Mouse (Mus musculus) heart, adult 11 months (tissue): Measurements from ENCODE around the gene Olfr992.
"Not testable (repeated sequence)": the region's sequence is repeated elsewhere in the genome, so short reads cannot be mapped to it uniquely, and the experiment has no call there.

ENCODE experiments used
- DNase-seq: peaks from one replicate; pipeline ENCODE4 v3.0.0; 2022

Olfr992 gene

DNA sequence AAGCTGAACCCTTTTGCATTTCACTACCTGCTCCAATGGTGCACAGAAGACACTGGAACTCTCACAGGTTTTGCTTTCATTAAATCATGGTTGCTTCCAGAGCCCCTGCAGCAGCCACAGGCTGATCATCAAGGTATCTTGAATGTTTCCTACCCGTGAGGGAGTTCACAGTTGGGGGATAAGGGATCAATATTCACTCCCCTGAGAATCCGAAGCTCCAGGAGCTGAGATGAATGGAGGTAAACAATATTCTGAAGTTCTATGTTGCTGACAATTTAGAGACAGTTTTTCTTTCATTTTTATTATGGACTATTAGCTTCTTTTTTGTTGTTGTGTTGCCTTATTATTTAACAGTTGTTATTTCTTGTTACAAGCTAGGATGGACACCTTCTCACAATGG is at the start of gene Olfr992:
TSS of gene Olfr992 (minus strand) at position 101 of the 400 bp plus-strand sequence.
- no peak for DNase-seq

DNA sequence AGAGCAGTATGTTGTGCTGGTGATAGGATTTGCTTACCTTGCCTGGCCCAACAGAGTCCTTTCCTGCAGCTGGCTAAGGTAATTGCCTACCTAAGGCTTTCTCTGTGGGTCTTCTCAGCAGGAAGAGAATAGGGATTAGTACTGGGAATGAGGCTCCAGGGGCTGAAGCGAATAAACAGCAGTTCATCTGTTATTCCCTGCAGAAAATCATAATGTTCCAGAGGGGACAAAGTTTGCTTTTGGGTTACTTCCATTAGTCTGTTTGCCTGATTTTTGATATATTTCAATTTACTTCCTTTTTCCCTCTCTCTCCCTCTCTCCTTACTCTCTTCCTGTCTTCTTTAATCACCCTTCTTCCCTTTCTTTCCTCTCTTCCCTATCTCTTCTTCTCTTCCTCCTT is 34.3 kb upstream of the Olfr992 start, which contains the start of gene Olfr995:
TSS of gene Olfr995 (minus strand) at position 101 of the 400 bp plus-strand sequence.
- DNase-seq, result no peak

DNA sequence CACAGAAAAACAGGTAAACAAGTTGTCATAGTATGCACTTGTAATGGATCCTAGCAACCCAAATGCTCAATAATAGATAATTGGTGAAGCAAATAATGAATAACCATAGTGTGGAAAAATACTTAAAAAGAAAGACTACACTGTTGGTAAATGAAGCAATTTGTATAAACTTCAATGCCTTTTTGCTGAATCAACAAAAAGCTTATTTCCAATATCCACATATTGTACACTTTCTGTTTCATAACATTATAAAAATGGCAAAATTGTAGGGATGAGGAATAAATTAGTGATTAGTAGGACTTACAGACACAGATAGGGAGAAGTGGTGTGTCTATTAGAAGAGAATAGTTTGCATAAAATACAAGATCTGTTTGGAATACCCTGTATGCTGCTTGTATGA is 33.3 kb upstream of the Olfr992 start:
- no peak for DNase-seq

DNA sequence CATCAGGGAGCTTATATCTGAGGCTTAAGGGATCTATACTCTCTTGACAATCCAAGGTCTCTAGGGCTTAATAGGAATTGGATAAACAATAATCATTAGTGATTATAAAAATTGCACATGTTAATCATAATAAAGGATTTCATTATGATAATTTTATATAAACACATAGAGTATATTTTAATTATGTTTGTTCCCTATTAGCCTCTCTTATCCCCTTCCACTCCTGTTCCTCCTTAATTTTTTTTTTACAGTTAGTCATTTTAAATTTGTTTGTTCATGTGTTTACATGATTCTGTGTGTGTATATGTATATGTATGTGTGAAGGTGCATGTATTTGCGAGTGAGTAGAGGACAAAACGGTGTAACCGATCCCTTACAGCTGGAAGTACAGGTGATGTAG is 27.1 kb upstream of the Olfr992 start, which contains the start of gene Olfr994:
TSS of gene Olfr994 (minus strand) at position 101 of the 400 bp plus-strand sequence.
- DNase-seq, result no peak

DNA sequence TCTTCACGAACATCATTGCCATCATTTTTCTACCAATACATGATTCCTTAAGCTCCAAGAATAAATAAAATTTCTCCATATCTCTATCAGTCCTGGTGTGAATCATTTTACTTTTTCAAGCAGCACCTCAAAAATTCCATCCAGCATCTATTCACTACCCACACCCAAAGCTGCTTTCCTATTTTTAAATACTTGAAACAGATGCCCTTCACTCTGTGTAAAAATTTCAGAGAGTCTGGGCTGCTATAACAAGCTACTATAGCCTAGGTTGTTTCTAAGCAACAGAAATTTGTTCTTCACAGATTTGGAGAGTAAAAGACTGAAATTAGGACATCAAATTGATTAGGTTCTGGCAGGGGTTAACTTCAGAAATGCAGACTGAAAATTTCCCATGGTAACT is 16.6 kb upstream of the Olfr992 start:
- DNase-seq, result no peak

DNA sequence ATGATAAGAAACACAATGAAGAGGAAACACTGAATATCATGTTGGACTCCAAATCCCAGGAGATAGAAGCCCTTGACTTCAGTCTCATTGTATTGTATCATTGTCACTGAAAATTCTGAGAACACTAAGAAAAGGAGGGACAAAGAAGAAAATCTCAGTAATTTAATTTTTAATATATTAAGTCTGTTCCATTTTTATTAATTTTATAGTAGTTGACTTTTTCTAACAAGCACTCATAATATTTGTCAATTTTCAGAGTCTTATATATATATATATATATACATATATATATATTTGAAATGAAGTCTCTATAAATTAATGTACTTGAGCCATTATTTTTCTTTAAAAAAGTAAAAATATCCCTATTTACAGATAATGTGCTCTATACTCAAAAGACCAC is 5.5 kb upstream of the Olfr992 start, which contains the start of gene Olfr993:
TSS of gene Olfr993 (minus strand) at position 101 of the 400 bp plus-strand sequence.
- no peak for DNase-seq

DNA sequence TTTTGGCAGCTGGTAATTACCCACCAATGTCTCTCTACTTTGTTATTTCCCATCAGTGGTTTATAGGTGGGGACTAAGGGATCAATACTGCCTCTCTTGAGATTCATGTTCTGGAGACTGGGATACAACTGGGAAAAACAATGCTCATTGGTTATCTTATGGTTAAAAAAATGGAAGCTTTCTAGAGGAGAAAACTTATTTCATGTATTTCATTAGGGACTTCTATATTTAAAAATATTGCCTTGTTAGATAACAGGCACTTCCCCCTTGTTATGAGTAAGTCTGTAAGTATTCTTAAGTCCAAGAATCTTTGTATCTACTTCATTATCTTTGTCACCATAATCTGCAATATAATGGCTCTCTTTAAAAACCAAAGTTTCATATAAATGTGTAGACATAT is 46.1 kb downstream of the Olfr992 start, which contains the start of gene Olfr988:
TSS of gene Olfr988 (minus strand) at position 101 of the 400 bp plus-strand sequence.
- DNase-seq, result not testable (repeated sequence)
